Mouse (Mus musculus) MN1 (cell line): ENCODE results near the gene Lfng.

Experiments used
- DNase-seq: peaks from one replicate; pipeline ENCODE4 v3.0.0-alpha.2; 2016; ENCODE audit warnings: low spot score

The Lfng gene

DNA sequence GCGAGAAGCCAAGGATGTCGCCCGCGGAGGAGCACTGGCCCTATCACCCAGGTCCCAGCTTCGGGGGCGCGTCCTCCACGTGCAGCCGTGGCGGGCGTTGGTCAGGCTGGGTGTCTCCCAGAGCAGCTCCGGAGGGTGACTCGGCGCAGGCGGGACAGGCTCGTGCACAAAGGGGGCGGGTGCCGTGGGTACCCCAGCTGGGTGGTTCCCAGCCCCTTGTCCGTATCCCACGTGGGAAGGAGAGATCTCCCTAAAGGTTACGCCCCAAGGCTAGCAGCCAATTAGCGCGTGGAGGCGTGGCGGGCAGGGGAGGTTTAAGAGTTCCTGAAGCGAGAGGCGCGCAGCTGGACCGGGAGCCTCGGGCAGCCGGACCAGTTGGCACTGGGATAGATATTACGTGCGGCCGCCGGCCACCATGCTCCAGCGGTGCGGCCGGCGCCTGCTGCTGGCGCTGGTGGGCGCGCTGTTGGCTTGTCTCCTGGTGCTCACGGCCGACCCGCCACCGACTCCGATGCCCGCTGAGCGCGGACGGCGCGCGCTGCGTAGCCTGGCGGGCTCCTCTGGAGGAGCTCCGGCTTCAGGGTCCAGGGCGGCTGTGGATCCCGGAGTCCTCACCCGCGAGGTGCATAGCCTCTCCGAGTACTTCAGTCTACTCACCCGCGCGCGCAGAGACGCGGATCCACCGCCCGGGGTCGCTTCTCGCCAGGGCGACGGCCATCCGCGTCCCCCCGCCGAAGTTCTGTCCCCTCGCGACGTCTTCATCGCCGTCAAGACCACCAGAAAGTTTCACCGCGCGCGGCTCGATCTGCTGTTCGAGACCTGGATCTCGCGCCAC, at the start of gene Lfng:
Gene Lfng (plus strand): TSS at position 320 of the 835 bp plus-strand sequence.
- peak; percentile 91 for DNase-seq

DNA sequence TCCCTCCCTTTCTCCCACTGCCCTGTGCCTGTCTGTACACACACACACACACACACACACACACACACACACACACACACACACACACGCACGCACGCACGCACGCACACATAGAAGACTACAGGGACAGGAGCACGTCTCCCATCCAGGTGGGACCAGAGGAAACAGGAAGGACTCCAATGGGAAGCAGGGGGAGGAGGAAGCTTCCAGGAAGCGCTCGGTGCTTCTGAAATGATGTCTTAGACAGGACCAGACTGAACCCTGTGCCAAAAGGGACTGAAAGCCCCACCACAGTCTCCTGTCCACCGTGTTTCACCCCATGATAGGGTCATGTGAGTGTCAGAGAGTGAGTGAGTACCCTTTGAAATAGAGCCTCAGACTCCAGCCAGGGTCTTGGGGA, 44.5 kb upstream of the Lfng start:
- no peak for DNase-seq

DNA sequence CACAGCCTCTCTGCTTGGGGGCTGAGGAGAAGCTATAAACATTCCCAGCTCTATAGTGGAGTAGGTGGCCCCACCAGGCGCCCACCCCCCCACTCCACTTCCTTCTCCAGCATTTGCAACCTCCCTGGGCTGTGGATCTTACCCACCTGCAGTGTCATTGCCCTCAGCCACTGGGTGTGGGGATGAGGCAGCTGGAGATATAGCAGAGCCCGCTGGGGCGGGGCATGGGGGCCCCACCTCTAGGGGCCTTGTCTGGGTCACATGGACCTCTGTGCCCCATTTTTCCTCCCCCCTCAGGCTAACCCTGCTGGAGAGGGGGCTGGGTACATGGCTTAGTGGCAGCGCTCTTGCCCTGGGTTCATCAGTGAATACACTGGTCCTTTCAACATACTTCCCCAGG, 42.2 kb upstream of the Lfng start, which contains the start of gene Grifin:
Gene Grifin (minus strand): TSS at position 176 of the 400 bp plus-strand sequence.
- DNase-seq = no peak

DNA sequence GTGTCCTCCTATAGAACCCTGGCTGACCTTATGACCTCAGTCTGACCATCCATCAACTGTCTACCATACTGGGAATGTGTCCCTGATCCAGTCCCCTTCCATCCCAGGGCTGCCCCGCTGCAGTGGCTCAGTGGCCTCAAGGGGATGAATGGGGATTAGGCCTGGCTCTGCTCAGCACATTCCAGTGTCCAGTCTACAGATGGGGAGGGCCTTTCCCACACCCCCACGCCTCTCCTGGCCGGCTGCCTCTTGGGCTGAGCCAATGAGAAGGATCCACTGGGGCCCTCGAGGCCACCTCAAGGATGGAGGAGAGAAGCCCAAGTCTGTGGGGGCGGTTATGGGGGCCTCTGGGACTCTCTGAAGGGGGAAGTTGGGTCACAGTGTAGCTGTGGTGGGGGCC, 41.7 kb upstream of the Lfng start:
- DNase-seq = no peak

DNA sequence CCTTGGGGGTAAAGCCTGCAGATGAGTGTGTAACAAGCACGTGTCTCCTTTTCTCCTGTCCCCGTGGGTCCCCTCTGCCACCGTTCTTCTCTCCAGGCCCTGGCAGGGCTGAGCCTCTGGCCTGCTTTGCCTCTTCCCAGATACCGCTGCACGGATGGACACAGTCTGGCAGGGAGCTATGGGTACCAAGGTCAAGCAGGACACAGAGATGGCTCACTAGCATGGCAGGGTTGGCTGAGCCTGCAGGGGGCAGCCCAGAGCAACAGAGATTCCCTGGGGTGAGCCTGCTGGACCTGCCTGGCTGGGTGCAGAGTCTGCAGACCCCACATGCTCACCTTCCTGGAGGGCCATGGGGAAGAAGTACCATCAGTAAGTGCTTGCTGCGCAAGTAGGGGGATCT, 41.3 kb upstream of the Lfng start:
- DNase-seq = peak; percentile 33

DNA sequence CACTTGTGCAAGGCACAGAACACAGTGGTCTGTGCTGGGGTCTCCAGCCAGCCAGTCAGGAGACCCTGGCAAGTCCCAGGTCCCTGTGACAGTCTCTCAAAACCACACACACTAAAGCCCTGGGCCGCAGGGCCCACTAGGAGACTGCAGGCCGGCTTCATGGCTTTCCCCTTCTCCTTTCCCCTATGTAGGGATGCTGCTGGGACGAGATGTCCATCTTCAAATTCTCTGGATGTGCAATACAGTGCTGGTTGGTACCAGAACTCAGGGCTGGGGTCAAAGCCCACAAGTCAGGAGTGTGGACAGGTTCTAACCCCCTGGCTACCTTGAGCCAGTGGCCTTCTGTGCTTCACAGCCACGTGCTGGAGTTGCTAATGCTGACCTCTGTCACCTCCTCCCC, 40.8 kb upstream of the Lfng start:
- no peak for DNase-seq

DNA sequence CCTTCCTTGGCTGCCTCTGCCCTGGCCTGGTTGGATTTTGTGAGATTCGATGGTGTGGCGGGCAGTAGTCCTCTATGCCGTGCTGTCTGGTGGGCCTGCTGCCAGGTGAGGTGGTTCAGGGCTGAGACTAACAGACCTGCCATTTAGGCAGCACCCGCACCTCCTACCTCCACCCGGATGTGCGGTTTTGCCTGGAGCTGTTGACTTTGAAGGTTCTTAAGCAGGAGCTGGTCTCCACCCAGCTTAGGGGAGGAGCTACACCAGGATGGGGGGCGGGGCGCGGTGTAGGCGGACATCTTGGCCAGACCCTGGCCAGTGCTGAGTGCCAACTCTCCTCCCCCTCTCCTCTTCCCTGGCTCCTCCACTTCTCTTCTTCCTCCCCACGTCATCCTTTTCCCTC, 39.8 kb upstream of the Lfng start:
- DNase-seq = peak; percentile 44

DNA sequence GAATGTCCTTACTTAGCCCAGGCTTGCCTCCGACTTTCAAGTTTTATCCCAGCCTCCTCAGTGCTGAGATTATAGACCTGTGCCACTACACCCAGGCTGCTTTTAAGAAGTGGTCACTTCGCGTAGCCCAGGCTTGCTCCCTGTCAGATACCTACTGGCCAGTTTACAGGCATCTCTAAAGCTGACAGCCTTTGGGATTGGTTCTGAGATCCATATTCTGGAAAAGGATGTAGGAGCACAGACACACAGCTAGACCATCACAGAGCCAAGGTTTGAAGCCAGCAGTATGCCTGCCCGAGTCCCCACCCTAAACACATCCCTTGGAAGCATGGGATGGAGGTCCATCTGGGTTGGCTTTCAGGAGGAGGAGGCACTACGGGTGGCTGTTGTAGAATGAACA, 39.4 kb upstream of the Lfng start:
- no peak for DNase-seq

DNA sequence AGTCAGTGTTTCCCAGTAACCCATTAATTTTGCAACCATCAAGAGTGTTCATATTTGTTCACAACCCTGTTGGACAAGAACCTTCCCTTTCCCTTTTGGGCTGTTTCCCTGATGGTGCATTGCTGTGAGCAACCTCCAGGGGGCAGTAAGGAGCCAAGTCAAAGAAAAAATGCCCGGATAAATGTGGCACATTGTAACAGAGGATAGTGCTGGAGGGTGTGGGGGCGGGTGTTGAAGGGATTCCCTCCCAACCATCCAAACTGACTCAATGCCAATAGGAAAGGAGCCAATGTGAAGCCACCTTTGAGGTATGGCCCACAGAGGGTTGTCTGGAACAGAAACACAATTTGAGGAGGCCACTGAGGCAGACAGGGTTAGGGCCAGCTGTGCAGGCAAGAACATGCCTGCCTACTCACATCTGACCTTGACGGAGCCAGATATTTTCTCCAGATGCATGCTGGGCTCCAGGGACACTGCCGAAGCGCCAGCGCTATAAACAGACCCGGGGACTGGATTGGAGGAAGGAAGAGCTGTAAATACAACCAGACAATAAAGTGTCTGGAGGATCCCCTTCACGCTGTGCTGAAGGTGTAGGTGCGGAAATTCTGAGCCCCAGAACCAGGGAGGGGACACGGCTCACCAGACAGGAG, 38.7 kb upstream of the Lfng start:
- peak; percentile 52 for DNase-seq

DNA sequence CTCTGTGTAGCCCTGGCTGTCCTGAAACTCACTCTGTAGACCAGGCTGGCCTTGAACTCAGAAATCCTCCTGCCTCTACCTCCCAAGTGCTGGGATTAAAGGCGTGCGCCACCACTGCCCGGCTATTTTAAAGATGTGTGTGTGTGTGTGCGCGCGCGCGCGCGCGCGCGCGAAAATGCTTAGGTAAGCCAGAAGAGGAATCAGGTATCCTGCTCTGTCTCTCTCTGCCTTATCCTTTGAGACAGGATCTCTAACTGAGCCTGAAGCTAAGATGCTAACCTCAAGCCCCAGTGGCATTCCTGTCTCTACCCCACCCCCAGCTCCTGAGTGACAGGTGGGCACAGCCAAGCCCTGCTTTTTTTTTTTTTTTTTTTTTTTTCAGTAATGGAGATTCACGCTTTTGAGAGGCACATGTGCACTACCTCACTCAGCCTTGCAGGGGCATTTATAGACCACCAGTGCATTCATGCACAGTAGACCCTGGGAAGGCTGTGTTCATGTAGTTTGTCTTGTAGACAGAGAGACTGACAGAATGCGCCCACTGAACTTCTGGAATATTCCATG, 38.0 kb upstream of the Lfng start:
- no peak for DNase-seq

DNA sequence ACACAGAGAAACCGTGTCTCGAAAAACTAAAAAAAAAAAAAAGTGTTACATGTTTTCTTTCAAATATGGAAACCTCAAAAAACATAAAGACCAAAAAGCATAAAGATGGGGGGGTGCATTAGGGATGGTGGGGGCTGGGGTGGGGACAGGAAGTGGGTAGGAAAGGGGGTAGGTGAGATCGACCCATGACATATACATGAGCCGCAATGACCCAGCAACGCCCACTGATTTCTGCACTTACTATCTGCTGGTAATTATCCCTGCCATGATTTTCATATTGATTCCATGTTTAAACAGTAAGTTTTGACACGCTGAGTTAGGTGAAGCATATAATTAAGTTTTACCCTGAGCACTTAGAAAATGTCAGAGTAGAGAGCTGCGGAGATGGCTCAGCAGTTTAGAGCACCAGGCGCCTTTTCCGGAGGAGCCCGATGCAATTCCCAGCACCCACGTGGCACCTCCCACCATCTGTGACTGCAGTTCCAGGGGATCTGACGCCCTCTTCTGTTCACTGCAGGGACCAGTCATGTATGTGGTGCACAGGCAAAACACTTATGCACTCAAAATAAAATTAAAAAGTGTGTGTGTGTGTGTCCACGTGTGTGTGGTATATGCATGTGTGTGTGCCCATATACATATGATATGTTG, 36.8 kb upstream of the Lfng start:
- no peak for DNase-seq

DNA sequence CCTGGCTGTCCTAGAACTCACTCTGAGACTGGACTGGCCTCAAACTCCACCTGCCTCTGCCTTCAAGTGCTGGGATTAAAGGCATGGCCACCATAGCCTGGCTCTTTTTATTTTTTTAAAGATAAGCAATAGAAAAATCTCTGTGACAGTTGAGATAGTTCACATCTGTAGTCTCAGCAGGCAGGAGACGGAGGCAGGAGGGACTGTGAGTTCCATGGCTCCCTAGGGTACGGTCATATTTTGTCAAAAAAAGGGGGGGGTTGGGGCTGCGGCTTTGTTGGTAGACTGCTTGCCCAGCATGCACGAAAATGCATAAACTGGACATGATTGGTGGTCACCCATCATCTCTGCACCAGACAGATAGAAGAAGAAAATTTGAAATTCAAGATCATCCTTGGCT, 35.9 kb upstream of the Lfng start:
- no peak for DNase-seq

DNA sequence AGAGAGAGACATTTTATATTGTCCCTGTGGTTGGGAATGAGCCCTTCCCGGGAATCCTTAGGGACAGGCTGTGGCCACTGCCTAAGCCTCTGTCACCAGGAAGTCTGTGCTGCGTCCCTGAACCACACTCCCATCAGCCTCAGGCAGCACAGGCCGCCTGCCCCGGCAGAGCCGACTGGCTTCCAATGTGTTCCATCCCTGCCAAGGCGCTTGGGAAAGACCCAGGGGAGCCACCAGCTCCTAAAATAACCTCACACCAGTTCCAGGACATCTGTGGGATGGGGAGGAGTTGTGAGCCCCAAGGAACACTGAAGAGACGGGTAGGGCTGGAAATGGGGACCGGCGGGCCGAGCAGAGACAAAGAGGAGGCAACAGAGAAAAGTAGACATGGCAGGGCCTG, 35.4 kb upstream of the Lfng start:
- DNase-seq = no peak

DNA sequence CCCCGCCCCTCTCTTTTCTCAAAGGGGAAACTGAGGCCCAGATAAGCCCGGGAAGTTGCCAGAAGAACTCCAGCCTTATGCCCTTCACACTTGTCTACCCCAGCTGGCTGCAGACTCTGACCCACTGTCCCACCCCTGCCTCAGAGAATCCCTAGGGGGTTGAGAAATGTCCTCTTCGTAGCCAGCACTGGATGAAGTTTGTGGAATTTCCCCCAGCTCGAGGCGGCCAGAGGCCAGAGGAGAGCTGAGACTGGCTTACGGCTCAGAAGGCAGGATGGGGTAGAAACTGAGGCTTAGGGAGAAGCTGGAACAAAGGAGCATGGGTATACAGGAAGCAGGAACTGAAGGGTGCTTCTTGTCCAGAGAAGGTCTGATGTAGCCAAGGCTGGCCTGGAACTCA, 34.5 kb upstream of the Lfng start:
- DNase-seq = no peak

DNA sequence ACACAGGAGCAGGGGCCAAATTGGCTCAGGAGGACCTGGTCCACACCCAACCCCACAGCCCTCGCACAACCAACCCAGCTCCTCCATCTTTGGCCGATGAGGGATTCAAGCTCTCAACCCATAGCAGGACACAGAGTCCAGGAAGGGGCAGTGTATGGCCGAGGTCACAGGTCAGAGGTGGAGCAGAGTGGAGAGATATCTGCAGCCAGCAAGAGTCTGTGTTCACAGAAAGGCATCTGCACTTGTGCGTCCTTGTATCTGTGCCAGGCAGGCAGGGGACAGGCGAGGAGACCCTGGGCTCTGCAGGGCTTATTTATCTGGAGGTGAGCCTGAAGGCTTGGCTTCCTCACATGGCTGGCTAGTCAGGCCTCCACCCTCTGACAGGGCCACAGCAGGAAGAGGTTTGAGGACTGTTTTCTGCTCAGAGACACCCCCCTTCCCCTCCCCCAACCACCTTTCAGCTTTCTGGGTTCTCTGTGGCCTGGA, 31.7 kb upstream of the Lfng start:
- no peak for DNase-seq

DNA sequence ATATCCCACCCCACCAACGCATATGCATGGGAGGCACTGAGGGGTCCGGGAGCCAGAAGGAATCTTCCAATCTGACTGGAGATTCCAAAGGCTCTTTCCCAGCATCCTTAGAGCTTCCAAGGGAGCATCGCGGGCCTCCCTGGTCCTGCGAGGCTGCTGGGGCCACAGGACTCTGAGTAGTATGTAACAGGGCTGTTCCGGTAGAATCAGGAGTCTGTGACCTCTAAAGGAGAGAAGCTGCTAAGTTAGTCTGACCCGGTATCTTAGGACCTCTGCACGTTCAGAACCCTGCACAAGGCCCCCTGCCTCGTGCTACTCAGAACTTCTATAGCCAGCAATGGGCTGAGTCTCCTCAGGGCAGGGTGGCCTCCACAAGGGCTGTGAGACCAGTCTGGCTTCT, 27.9 kb upstream of the Lfng start:
- no peak for DNase-seq

DNA sequence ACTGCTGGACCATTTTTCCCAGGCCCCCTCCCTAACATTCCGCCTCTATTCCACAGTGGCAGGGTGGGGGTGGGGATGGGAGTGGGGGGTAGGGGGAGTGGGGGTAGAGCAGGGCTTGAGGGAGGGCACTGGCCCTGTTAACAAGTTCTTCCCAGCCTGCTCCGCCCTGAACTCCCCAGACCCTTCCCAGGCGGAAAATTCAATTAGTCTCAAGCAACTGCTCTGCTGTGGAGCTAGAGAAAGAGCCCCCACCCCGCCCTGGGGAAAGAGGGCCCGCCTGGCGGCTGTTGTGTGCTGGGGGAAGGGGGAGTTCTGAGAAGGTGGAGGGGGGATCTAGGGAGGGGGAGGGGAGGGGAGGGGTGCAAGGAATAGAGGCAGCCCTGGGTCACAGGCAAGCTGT, 27.3 kb upstream of the Lfng start:
- peak; percentile 56 for DNase-seq

DNA sequence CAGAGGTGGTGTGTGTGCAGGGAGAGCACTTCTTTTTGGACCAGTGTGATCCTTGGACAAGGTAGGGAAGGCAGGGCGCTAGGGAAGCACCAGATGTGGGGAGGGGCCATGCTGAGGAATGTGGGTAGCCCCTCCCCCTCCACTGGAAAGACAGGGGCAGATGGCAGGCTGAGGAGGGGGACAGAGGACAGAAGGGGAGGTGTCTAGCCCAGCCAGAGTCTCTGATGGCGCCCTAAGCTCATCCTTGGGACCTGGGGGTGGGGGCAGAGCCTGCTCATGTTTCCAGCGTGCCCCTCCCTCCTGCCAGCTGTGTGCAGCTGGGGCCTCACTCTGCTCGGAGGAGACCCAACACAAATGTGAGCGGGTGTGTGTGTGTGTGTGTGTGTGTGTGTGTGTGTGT, 25.6 kb upstream of the Lfng start:
- DNase-seq = no peak

DNA sequence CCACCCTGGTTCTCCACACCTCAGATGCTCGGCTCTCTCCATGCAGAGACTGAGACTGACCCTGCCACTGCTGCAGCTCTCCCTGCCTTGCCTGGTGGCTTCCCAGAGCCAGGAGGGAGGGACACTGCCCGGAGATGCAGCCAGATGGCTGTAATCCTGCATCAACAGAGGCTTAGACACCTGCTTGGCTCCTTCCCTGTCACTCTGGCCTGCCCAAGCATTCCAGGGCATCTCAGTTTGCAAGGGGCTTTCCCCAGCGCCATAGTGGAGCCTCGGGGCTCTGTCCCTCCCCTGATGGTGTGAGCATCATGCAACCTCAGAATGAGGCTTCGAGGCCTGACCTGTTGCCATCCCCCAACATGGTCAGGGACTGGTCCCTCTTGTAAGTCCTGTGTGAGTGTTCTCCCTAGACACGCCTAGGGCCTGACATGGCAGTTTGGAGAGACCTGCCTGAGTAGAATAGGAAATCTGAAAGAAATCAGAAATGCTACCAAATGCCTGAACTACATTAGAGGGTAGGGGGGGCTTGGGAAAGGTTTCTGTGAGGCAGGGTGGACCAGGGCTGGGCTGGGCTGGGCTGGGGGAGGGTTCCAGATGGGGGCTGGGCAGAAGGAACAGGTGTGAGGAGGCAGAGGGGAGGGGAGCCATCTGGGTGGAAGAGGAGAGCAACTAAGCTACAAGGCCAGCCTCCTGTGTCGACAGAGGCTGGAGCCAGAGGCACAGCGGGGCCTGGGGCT, 24.0 kb upstream of the Lfng start:
- DNase-seq = peak; percentile 40

DNA sequence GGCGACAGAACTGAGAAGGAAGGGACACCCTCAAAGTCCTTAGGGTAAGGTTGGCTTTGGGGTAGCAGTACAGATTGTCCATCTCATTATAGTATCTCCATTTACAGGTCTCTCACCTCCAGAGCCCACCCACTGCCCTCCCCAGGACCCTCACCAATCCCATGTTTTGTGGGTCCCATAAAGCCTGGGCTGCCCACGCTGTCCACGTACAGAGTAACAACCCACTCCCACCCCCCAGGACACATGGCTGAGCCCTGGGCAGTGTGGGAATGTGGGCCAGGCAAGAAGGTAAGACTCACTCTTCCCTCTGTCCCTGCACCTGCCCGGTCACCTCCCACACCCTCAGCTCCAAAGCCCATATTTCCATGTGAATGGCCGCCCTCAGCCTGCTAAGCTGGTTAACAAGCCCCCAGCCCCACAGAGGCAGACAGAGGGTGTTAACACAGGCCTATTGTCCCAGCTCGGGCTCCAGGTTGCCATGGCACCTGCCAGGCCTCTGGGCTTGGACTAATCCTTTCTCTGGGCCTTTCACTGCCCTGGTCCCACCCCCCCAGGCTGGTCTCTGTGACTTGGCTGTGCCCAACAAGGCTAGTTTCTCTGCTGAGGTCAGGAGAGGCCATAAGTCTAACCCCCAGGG, 23.3 kb upstream of the Lfng start:
- DNase-seq = no peak

DNA sequence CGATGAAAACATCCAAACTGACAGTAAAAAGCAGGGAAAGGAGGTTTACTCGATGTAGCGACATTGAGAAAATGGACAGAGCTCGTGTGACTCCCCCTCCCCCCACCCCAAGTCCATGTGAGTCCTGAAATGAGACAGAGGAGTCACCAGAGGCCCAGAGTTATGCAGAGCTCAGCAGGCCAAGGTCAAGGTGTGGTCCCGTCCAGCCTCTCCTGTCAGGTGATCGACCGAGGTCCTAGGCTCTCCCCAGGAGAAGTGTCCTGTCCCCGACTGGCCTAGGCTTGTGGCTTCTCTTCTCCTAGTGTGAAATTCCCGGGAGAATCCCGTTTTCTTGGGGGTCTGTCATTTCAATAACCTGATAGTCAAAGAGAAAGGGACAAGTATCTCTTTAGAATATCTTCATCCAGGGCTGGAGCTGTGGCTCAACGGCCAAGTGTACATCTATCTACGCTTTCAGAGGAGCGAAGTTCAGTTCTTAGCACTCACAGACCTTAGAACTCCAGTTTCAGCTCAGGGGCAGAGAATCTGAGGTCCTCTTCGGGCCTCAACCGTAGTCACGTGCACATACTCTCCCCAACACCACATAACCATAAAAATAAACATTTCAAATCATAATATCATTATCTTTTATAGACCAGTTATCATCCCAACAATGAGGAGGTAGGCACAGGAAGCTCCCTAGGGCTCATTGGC, 17.9 kb upstream of the Lfng start:
- no peak for DNase-seq
